ENCODE assay signal across 16 mouse cellular contexts in the genomic region with DNA sequence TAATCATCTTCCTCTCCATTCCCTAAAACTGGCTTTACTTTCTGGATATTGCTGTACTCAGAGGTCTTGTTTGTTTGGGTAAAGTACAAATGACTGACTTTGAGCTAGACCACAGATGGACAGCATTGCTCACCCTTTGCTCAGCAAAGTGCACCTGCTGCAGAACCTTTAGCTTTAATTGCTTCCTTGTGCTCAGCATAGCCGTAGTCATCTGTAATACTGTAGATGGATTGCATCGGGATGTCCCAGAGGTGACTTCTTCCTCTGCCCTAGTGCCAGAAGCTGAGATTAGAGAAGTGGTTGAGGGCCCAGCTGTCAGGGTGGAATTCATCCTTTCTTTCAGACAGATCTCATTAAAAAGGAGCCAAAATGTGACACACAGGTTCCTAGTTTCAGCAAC. TPM values are rescaled to one million over a fixed set of nuclear protein-coding genes. Genes with fewer than 3 reads are reported as not detected.
DNase-seq lines count a peak whose midpoint lies in the region; ATAC-seq and TF ChIP-seq lines count a peak whose summit lies in the region.
"Had no signal": no experiment of that assay in that cellular context is flagged by ENCODE, and none has a peak within 500 bp of the region (broad histone marks: within the 10 kb centered on the region; RNA-seq: fewer than 3 reads in every experiment).

No protein-coding gene starts in this region.

- H3K27me3 ChIP-seq in heart, embryonic 12.5 days (replicated peaks) = no peaks in the 10 kb centered on the region
- no peaks in the 10 kb centered on the region for H3K27me3 ChIP-seq in lung, postnatal 0 days (replicated peaks; ENCODE audit: insufficient read depth, low read length)
- no peaks in the 10 kb centered on the region for H3K27me3 ChIP-seq in stomach, postnatal 0 days (ENCODE audit: control insufficient read depth, insufficient read depth, low read length)
- H3K27me3 ChIP-seq: Patski; stomach, embryonic 15.5 days had no signal

- H3K4me3 ChIP-seq in heart, embryonic 12.5 days = no peak overlapping the region
- H3K4me3 ChIP-seq in lung, postnatal 0 days (ENCODE audit: low read depth, low read length) = no peak overlapping the region
- H3K4me3 ChIP-seq in stomach, postnatal 0 days (ENCODE audit: low read depth, low read length) = no peak overlapping the region
- H3K4me3 ChIP-seq: stomach, embryonic 15.5 days had no signal

- H3K27ac ChIP-seq in heart, embryonic 12.5 days (ENCODE audit: poor library complexity, severe bottlenecking) = peak overlapping the region; percentile 89
- H3K27ac ChIP-seq in lung, postnatal 0 days (ENCODE audit: low read length) = 0 out of 2 replicates have a peak overlapping the region, but pooled peaks have one; percentile 71
- H3K27ac ChIP-seq in stomach, postnatal 0 days (replicated peaks) = peak overlapping the region; percentile 73
- H3K27ac ChIP-seq: kidney, postnatal 0 days; stomach, embryonic 15.5 days had no signal

- no peak for TF ChIP-seq EP300 in lung, postnatal 0 days (IDR thresholded peaks at IDR 0.05)
- no peak for TF ChIP-seq EP300 in stomach, postnatal 0 days (optimal IDR thresholded peaks at IDR 0.05)

- no peak overlapping the region for H3K9ac ChIP-seq in heart, embryonic 12.5 days
- no peak overlapping the region for H3K9ac ChIP-seq in lung, postnatal 0 days (replicated peaks; ENCODE audit: low read depth)
- H3K9ac ChIP-seq in stomach, postnatal 0 days (ENCODE audit: low read length) = no peak overlapping the region
- H3K9ac ChIP-seq: stomach, embryonic 15.5 days had no signal

- ATAC-seq in heart, embryonic 12.5 days (ENCODE audit: insufficient number of reproducible peaks, low FRiP score) = no peak
- ATAC-seq in lung, postnatal 0 days = no peak
- 0 out of 2 replicates have a peak, but pooled peaks have one; percentile 11 for ATAC-seq in granulocyte monocyte progenitor cell, adult 5-6 weeks (replicated peaks; ENCODE audit: poor library complexity, severe bottlenecking)
- ATAC-seq in stomach, postnatal 0 days (ENCODE audit: low FRiP score, low TSS enrichment) = no peak
- ATAC-seq: CD4-positive, CD25-positive, alpha-beta regulatory T cell, adult 4 months had no signal

- no peaks in the 10 kb centered on the region for H3K9me3 ChIP-seq in heart, embryonic 12.5 days (replicated peaks)
- H3K9me3 ChIP-seq in lung, postnatal 0 days (ENCODE audit: low read length) = no peaks in the 10 kb centered on the region
- no peaks in the 10 kb centered on the region for H3K9me3 ChIP-seq in stomach, postnatal 0 days (ENCODE audit: control insufficient read depth, low read length)
- H3K9me3 ChIP-seq: stomach, embryonic 15.5 days had no signal

- no peak for DNase-seq in heart, postnatal 4 days
- DNase-seq in lung, postnatal 0 days (ENCODE audit: low spot score) = no peak
- no peak for DNase-seq in lung, postnatal 25 days (ENCODE audit: low spot score)
- no peak for DNase-seq in stomach, postnatal 0 days (ENCODE audit: low spot score)
- no peak for DNase-seq in kidney, postnatal 4 days
- no peak for DNase-seq in urinary bladder, postnatal 4 days (ENCODE audit: low spot score in 2 of 2)
- DNase-seq: cerebellum, postnatal 25 days; layer of hippocampus, adult 9-11 months; retina, postnatal 1 day; thymus, postnatal 25 days had no signal

- TF ChIP-seq CTCF in lung, postnatal 0 days (IDR thresholded peaks at IDR 0.05) = no peak
- no peak for TF ChIP-seq CTCF in stomach, postnatal 0 days (IDR thresholded peaks at IDR 0.05; ENCODE audit: low read depth)

- peaks cover 3% of the 10 kb centered on the region; the same call in 1 of the 2 replicates for H3K36me3 ChIP-seq in heart, embryonic 12.5 days
- H3K36me3 ChIP-seq in lung, postnatal 0 days (ENCODE audit: insufficient read depth, low read length) = no peaks in the 10 kb centered on the region
- no peaks in the 10 kb centered on the region for H3K36me3 ChIP-seq in stomach, postnatal 0 days (ENCODE audit: control insufficient read depth, insufficient read depth, low read length)
- H3K36me3 ChIP-seq: stomach, embryonic 15.5 days had no signal

- 0 out of 2 replicates have a peak overlapping the region, but pooled peaks have one; percentile 41 for H3K4me2 ChIP-seq in heart, embryonic 12.5 days
- H3K4me2 ChIP-seq in lung, postnatal 0 days (replicated peaks; ENCODE audit: low read depth, low read length) = no peak overlapping the region
- no peak overlapping the region for H3K4me2 ChIP-seq in stomach, postnatal 0 days (replicated peaks; ENCODE audit: low read depth)
- H3K4me2 ChIP-seq: stomach, embryonic 15.5 days had no signal

- H3K4me1 ChIP-seq in heart, embryonic 12.5 days (replicated peaks) = peaks cover 95% of the 10 kb centered on the region
- H3K4me1 ChIP-seq in lung, postnatal 0 days (ENCODE audit: insufficient read depth, low read depth, low read length) = peaks cover 39% of the 10 kb centered on the region
- H3K4me1 ChIP-seq in stomach, postnatal 0 days (replicated peaks; ENCODE audit: control insufficient read depth, insufficient read depth) = peaks cover 12% of the 10 kb centered on the region

- WGBS in heart, embryonic 12.5 days = 36% methylated on average over 2 of the region's 2 CpGs
- WGBS in lung, postnatal 0 days = 70% methylated on average over 2 of the region's 2 CpGs
- 50% methylated on average over 2 of the region's 2 CpGs for WGBS in stomach, postnatal 0 days

RNA-seq across cellular contexts. Expression of a gene that starts 56.1 kb away (rescaled TPM):
- polyA plus RNA-seq in heart, embryonic 12.5 days (2016; fragmentation: Nextera tagmentation; extraction: Ambion mirVana) = 23.1 and 23.3 TPM in 2 replicates
- total RNA-seq in heart, postnatal 4 days (2021) = 10 to 100 TPM; 88.8 to 92.1 TPM
- polyA plus RNA-seq in lung, postnatal 0 days (2015; fragmentation: Nextera tagmentation; extraction: Ambion mirVana) = 11.0 and 12.1 TPM in 2 replicates
- 8.8 and 9.4 TPM in 2 replicates for total RNA-seq in granulocyte monocyte progenitor cell, adult 5-6 weeks (2014; fragmentation: Nextera tagmentation)
- 17.8 and 18.4 TPM in 2 replicates for total RNA-seq in granulocyte monocyte progenitor cell, adult 5-6 weeks (2017)
- polyA plus RNA-seq in stomach, postnatal 0 days (2015; fragmentation: Nextera tagmentation; extraction: Ambion mirVana) = 6.9 and 7.2 TPM in 2 replicates
